Mouse (Mus musculus): ENCODE results near the gene Fam120b.
A peak's percentile ranks its signal among the peaks of the same experiment; 100 is the strongest.
"Not testable (repeated sequence)": the region's sequence is repeated elsewhere in the genome, so short reads cannot be mapped to it uniquely, and the experiment has no call there.

Gene Fam120b

GRCm38 (mm10) chr17:15440067-15440462, 44.1 kb downstream of the Fam120b start:
- DNase-seq, result no peak

GRCm38 (mm10) chr17:15440463-15441121, 44.6 kb downstream of the Fam120b start:
- no peak for DNase-seq

- no peak for DNase-seq
Measured at GRCm38 (mm10) chr17:15445421-15445820, 49.4 kb downstream of the Fam120b start.

GRCm38 (mm10) chr17:15447831-15448230, 51.8 kb downstream of the Fam120b start:
- DNase-seq, result no peak

- DNase-seq, result not testable (repeated sequence)
Measured at GRCm38 (mm10) chr17:15449144-15449543, 53.1 kb downstream of the Fam120b start.

GRCm38 (mm10) chr17:15449606-15450005, 53.6 kb downstream of the Fam120b start:
- no peak for DNase-seq

GRCm38 (mm10) chr17:15455203-15455602, 59.2 kb downstream of the Fam120b start:
- DNase-seq, result no peak

GRCm38 (mm10) chr17:15456595-15456994, 60.6 kb downstream of the Fam120b start:
- DNase-seq, result no peak

- no peak for DNase-seq
Measured at GRCm38 (mm10) chr17:15459761-15460160, 63.8 kb downstream of the Fam120b start.

- DNase-seq, result no peak
Measured at GRCm38 (mm10) chr17:15461921-15462495, 66.0 kb downstream of the Fam120b start.

GRCm38 (mm10) chr17:15467669-15468068, 71.7 kb downstream of the Fam120b start:
- DNase-seq, result peak; percentile 74

- DNase-seq, result no peak
Measured at GRCm38 (mm10) chr17:15472671-15473070, 76.7 kb downstream of the Fam120b start.

Data from kidney, adult 18-20 months (tissue).